Mouse (Mus musculus) kidney, adult 2 months (tissue): ENCODE results near the gene Gm12830.

ENCODE experiments used
- CTCF ChIP-seq: fragments of 200-500 bp; conservative IDR thresholded peaks from 2 replicates; pipeline ENCODE4 v1.5.1; 2011; ENCODE audit warnings: low read depth, mild to moderate bottlenecking, control low read depth, low read length, moderate library complexity, mixed read lengths; ENCODE audit not compliant: insufficient read depth, insufficient read length
- POLR2A ChIP-seq: fragments of 200-500 bp; IDR thresholded peaks from one replicate; pipeline ENCODE4 v1.6.1; 2011; ENCODE audit warnings: low read depth, low read length, control low read depth

- no peak for TF ChIP-seq POLR2A
- TF ChIP-seq CTCF: peak; percentile 33; the same call in 1 of the 2 replicates
Measured at GRCm38 (mm10) chr4:114897853-114898252, 76.3 kb downstream of the Gm12830 start.
